Mouse (Mus musculus) heart, adult 8-10 months (tissue): ENCODE measurements around the gene Olfr18. TPM values are rescaled to one million over a fixed set of nuclear protein-coding genes. Genes with fewer than 3 reads are reported as not detected.
"Not testable (repeated sequence)": the region's sequence is repeated elsewhere in the genome, so short reads cannot be mapped to it uniquely, and the experiment has no call there.

Experiments used
- DNase-seq: peaks from one replicate; pipeline ENCODE4 v3.0.0; 2022; ENCODE audit warnings: low spot score
- total RNA-seq, 4 experiments: library from RNA; stranded (reverse); gene quantifications; 2 replicates each; pipeline ENCODE4 v1.2.4; 2022

Olfr18 gene
- under 1 TPM in 1 of 4 experiments, not detected in 3; 0.08 TPM for total RNA-seq

- no peak for DNase-seq
These were observed at the start of gene Olfr18 for GRCm38 (mm10) chr9:20335994-20336393. Olfr18 (minus strand) TSS chr9:20336094.

- DNase-seq: no peak
These were observed 49.4 kb upstream of the Olfr18 start for GRCm38 (mm10) chr9:20385343-20385703.

GRCm38 (mm10) chr9:20384532-20385342 lies 48.8 kb upstream of the Olfr18 start, which contains the start of gene Zfp560:
Zfp560 (minus strand) TSS chr9:20385177.
- peak; percentile 88 for DNase-seq

- DNase-seq: no peak
These were observed 47.8 kb upstream of the Olfr18 start for GRCm38 (mm10) chr9:20383659-20384058.

GRCm38 (mm10) chr9:20374712-20375111 lies 38.8 kb upstream of the Olfr18 start:
- no peak for DNase-seq

- DNase-seq: no peak
These were observed 31.4 kb upstream of the Olfr18 start for GRCm38 (mm10) chr9:20367311-20367710.

- DNase-seq: no peak
These were observed 12.6 kb upstream of the Olfr18 start for GRCm38 (mm10) chr9:20348501-20348900.

- DNase-seq: no peak
These were observed 37.7 kb downstream of the Olfr18 start, which contains the start of gene Olfr873 for GRCm38 (mm10) chr9:20298232-20298631. Olfr873 (plus strand) TSS chr9:20298532.

- DNase-seq: not testable (repeated sequence)
These were observed 40.3 kb downstream of the Olfr18 start for GRCm38 (mm10) chr9:20295562-20295961.

GRCm38 (mm10) chr9:20282051-20282450 lies 53.8 kb downstream of the Olfr18 start, which contains the start of gene Olfr39:
Olfr39 (plus strand) TSS chr9:20282351.
- no peak for DNase-seq

Other genes starting within 250 kb of the Olfr18 start
- not detected for gene Olfr868, start 237.5 kb downstream of the Olfr18 start, total RNA-seq
- gene Olfr869, start 207.1 kb downstream of the Olfr18 start, total RNA-seq: not detected
- not detected for gene Olfr870, start 162.0 kb downstream of the Olfr18 start, total RNA-seq
- not detected for gene Olfr871, start 123.9 kb downstream of the Olfr18 start, total RNA-seq
- not detected for gene Olfr872, start 99.0 kb downstream of the Olfr18 start, total RNA-seq
- not detected for gene Olfr39, start 53.7 kb downstream of the Olfr18 start, total RNA-seq
- not detected for gene Olfr873, start 37.6 kb downstream of the Olfr18 start, total RNA-seq
- 10 to 100 TPM; 10.6 to 11.2 (median 10.8) TPM for gene Zfp560, start 49.1 kb upstream of the Olfr18 start, total RNA-seq
- 1 to 10 TPM; 5.8 to 8.3 (median 6.4) TPM for gene Zfp26, start 124.1 kb upstream of the Olfr18 start, total RNA-seq
- gene Zfp426, start 156.7 kb upstream of the Olfr18 start, total RNA-seq: 10 to 100 TPM in 2 of 4 experiments, 1 to 10 TPM in 2; 9.3 to 11.2 (median 9.9) TPM
- 10 to 100 TPM; 20.3 to 28.4 (median 21.8) TPM for gene Zfp266, start 185.3 kb upstream of the Olfr18 start, total RNA-seq
- 1 to 10 TPM; 3.2 to 5.7 (median 5.1) TPM for gene Zfp846, start 245.2 kb upstream of the Olfr18 start, total RNA-seq